Mouse (Mus musculus) cerebellum, postnatal 25 days (tissue): Measurements from ENCODE around the gene Tiprl.

Experiments used
- DNase-seq, 2 experiments: peaks; one replicate each; pipeline ENCODE4 v3.0.0; 2021; ENCODE audit warnings: mixed read lengths in 2 of 2

The Tiprl gene

GRCm38 (mm10) chr1:165201445-165202012, 35.3 kb downstream of the Tiprl start:
- no peak for DNase-seq

- no peak for DNase-seq
These were observed 36.0 kb downstream of the Tiprl start for GRCm38 (mm10) chr1:165200748-165201147.

GRCm38 (mm10) chr1:165199639-165200038, 37.2 kb downstream of the Tiprl start:
- no peak for DNase-seq

- DNase-seq: no peak
These were observed 37.8 kb downstream of the Tiprl start for GRCm38 (mm10) chr1:165198951-165199350.

- DNase-seq: no peak
These were observed 38.9 kb downstream of the Tiprl start for GRCm38 (mm10) chr1:165197875-165198274.

- DNase-seq: no peak
These were observed 41.3 kb downstream of the Tiprl start for GRCm38 (mm10) chr1:165195396-165195960.

- DNase-seq: no peak
These were observed 42.2 kb downstream of the Tiprl start for GRCm38 (mm10) chr1:165194662-165195013.

- peak; percentile 76 to 87 for DNase-seq
These were observed 42.7 kb downstream of the Tiprl start, which contains the start of gene Sft2d2 for GRCm38 (mm10) chr1:165193880-165194661. Gene Sft2d2, minus strand, starts transcription at chr1:165194438.

GRCm38 (mm10) chr1:165193426-165193825, 43.4 kb downstream of the Tiprl start:
- DNase-seq: no peak

GRCm38 (mm10) chr1:165192714-165193264, 44.0 kb downstream of the Tiprl start:
- DNase-seq: no peak

- DNase-seq: no peak
These were observed 44.7 kb downstream of the Tiprl start for GRCm38 (mm10) chr1:165192102-165192501.

GRCm38 (mm10) chr1:165191611-165192010, 45.2 kb downstream of the Tiprl start:
- DNase-seq: no peak

- DNase-seq: no peak
These were observed 46.1 kb downstream of the Tiprl start for GRCm38 (mm10) chr1:165190571-165191273.

GRCm38 (mm10) chr1:165190068-165190467, 46.7 kb downstream of the Tiprl start:
- DNase-seq: no peak

- DNase-seq: no peak
These were observed 47.8 kb downstream of the Tiprl start for GRCm38 (mm10) chr1:165188806-165189580.

- no peak for DNase-seq
These were observed 49.4 kb downstream of the Tiprl start for GRCm38 (mm10) chr1:165187357-165187756.

GRCm38 (mm10) chr1:165186491-165186890, 50.3 kb downstream of the Tiprl start:
- no peak for DNase-seq

- no peak for DNase-seq
These were observed 51.7 kb downstream of the Tiprl start for GRCm38 (mm10) chr1:165185116-165185515.

- DNase-seq: no peak
These were observed 52.6 kb downstream of the Tiprl start for GRCm38 (mm10) chr1:165184178-165184577.

- DNase-seq: no peak
These were observed 53.4 kb downstream of the Tiprl start for GRCm38 (mm10) chr1:165183400-165183799.

GRCm38 (mm10) chr1:165179321-165179720, 57.5 kb downstream of the Tiprl start:
- DNase-seq: no peak

GRCm38 (mm10) chr1:165178075-165178474, 58.7 kb downstream of the Tiprl start:
- no peak for DNase-seq
